Mouse (Mus musculus) small intestine, adult 2 months (tissue): ENCODE measurements around the gene Hist1h2ab. TPM values are rescaled to one million over a fixed set of nuclear protein-coding genes. Genes with fewer than 3 reads are reported as not detected.
"Not testable (repeated sequence)": the region's sequence is repeated elsewhere in the genome, so short reads cannot be mapped to it uniquely, and the experiment has no call there.

Experiments
- H3K27ac ChIP-seq: fragments of 200-500 bp; 2 replicates; pipeline ENCODE4 v1.5.1; 2012; ENCODE audit warnings: low read depth, low read length, control low read depth, inconsistent platforms; ENCODE audit not compliant: insufficient read depth
- H3K27me3 ChIP-seq: fragments of 200-500 bp; 2 replicates; pipeline ENCODE4 v1.6.1; 2012; ENCODE audit warnings: mild to moderate bottlenecking, moderate library complexity, low read length, inconsistent platforms; ENCODE audit not compliant: control insufficient read depth, insufficient read depth
- H3K36me3 ChIP-seq: fragments of 200-500 bp; 2 replicates; pipeline ENCODE4 v1.6.1; 2012; ENCODE audit warnings: mild to moderate bottlenecking, low read length, control low read depth, inconsistent platforms; ENCODE audit not compliant: control insufficient read depth, insufficient read depth
- H3K4me1 ChIP-seq: fragments of 200-500 bp; 2 replicates; pipeline ENCODE4 v1.6.1; 2012; ENCODE audit warnings: low read length, inconsistent platforms, mixed read lengths; ENCODE audit not compliant: control insufficient read depth, insufficient read depth, insufficient read length
- H3K4me3 ChIP-seq: fragments of 200-500 bp; 2 replicates; pipeline ENCODE4 v1.5.1; 2012; ENCODE audit warnings: low read depth, mild to moderate bottlenecking, control low read depth, inconsistent platforms, low read length, moderate library complexity
- CTCF ChIP-seq: fragments of 200-500 bp; IDR thresholded peaks from 2 replicates; pipeline ENCODE4 v1.5.1; 2012; ENCODE audit warnings: low read depth, mild to moderate bottlenecking, control low read depth, inconsistent platforms, low read length, moderate library complexity, mixed read lengths; ENCODE audit not compliant: insufficient replicate concordance, insufficient read length; ENCODE audit errors: extremely low read depth
- POLR2A ChIP-seq: fragments of 200-500 bp; IDR thresholded peaks from 2 replicates; pipeline ENCODE4 v1.6.1; 2012; ENCODE audit warnings: low read depth, mild to moderate bottlenecking, control low read depth, inconsistent platforms, low read length, moderate library complexity
- WGBS: fragments of 180-500 bp; shearing (Covaris S2); methylation state at CpG from one replicate; pipeline ENCODE4 v1.1.7; 2018; 5-methylcytosine and 5-hydroxymethylcytosine counted together
- polyA plus RNA-seq: library from polyadenylated mRNA; depleted of rRNA; stranded (reverse); fragments of >200 nt; gene quantifications from 2 replicates; pipeline ENCODE4 v1.2.3, GENCODE M21; 2012

Gene Hist1h2ab
- polyA plus RNA-seq, 1 experiment, result 55.3 TPM

DNA sequence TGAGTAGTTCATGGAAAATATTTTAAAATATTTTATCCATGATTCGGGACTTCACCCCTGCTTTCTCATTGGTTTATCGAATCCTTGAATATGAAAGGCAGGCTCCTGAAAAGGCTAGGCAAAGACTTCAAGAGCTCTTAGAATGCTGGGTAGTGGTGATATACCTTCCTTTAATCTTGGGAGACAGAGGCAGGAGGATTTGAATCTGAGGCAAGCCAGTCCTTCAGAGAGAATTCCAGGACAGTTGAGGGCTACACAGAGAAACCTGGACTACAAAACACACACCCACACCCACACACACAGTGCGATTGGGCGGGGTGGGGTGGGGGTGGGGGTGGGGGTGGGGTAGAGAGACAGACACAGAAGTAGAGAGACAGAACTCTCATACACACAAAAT lies 3.0 kb upstream of the Hist1h2ab start:
- Histone ChIP-seq H3K27ac (no peak overlapping the region), H3K4me3 (no peak overlapping the region), H3K4me1 (peaks cover 3% of the 10 kb centered on the region; the same call in 1 of the 2 replicates), H3K36me3 (no peaks in the 10 kb centered on the region), H3K27me3 (no peaks in the 10 kb centered on the region)
- 11% methylated on average over 4 of the region's 4 CpGs for WGBS
- TF ChIP-seq CTCF, result no peak
- no peak for TF ChIP-seq POLR2A

DNA sequence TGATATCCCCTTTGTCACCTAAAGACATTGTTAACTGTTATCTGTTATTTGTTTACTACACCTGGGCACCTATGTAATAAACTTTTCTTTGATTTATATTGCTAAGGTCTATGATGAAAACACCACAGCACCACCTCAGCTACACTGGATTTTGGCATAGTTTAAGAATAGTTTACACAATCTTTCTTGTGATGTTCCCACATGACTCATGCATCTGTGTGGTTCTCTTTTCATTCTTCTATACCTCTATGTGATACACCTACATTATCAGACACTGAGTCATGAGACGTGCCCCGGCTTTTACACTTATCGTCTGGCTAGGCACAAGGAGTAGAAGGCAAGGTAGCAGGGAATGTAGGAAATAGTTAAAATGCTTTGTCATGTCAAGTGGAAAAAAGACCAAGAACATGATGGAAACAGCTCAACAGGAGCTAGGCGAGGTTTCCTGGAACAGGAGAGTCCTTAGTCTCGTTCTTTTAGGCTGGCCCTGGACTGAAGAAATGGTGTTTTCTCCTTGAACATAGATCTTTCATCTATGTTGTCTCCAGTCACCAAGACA lies 1.3 kb upstream of the Hist1h2ab start:
- Histone ChIP-seq H3K27me3 (no peaks in the 10 kb centered on the region), H3K4me1 (peaks cover 3% of the 10 kb centered on the region; the same call in 1 of the 2 replicates), H3K27ac (no peak overlapping the region), H3K36me3 (no peaks in the 10 kb centered on the region), H3K4me3 (no peak overlapping the region)
- TF ChIP-seq POLR2A (no peak), CTCF (no peak)
- WGBS, result 94% methylated on average over 5 of the region's 5 CpGs

DNA sequence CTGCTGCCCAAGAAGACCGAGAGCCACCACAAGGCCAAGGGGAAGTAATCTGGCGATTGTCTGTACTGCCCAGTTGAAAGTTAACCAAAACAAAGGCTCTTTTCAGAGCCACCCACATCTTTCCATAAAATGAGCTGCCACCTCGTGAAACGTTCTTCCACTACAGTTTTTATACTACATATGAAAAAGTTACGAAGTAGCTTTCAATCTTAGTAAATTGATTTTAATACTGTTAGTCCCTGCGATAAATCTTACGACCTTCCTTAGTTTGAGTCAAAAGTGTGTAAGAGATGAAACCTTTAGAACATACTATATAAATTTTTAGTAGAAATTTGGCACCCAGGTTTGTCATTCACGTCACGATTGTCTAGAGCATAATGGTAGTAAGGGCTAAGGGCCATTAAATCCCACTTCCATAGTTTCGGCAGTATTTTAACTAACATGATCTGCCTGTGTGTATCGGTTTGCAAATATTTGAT lies 591 bp downstream of the Hist1h2ab start:
- 2% methylated on average over 11 of the region's 11 CpGs for WGBS
- no peak for TF ChIP-seq CTCF
- TF ChIP-seq POLR2A, result no peak
- Histone ChIP-seq H3K4me3 (peak overlapping the region; percentile 61), H3K27me3 (no peaks in the 10 kb centered on the region), H3K36me3 (no peaks in the 10 kb centered on the region), H3K27ac (peak overlapping the region; percentile 97), H3K4me1 (peaks cover 3% of the 10 kb centered on the region; the same call in 1 of the 2 replicates)

DNA sequence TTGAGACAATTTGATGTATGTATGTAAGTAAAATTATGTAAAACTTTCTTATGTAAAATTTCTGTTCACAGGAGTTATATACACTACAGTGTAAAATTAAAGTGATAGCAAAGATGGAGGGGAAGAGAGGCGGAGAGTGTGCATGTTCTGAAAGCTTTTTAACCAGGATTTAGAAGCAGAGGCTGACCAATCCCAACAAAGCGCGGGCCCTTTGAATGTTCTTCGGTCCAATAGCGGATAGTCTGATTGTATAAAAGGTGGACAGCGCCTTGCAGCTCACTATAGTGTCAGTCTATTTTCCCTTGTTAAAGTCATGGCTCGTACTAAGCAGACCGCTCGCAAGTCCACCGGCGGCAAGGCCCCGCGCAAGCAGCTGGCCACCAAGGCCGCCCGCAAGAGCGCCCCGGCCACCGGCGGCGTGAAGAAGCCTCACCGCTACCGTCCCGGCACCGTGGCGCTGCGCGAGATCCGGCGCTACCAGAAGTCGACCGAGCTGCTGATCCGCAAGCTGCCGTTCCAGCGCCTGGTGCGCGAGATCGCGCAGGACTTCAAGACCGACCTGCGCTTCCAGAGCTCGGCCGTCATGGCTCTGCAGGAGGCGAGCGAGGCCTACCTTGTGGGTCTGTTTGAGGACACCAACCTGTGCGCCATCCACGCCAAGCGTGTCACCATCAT lies 1.3 kb downstream of the Hist1h2ab start, which contains the start of gene Hist1h3b:
TSS of gene Hist1h3b (plus strand) at position 201 of the 675 bp plus-strand sequence.
- H3K4me1 ChIP-seq, H3K36me3 ChIP-seq, H3K27me3 ChIP-seq: not testable (repeated sequence)
- under 1% methylated on average over 20 of the region's 47 CpGs for WGBS
- Histone ChIP-seq H3K27ac (peak within 1 kb of the TSS; percentile 97), H3K4me3 (peak within 1 kb of the TSS; percentile 61)

DNA sequence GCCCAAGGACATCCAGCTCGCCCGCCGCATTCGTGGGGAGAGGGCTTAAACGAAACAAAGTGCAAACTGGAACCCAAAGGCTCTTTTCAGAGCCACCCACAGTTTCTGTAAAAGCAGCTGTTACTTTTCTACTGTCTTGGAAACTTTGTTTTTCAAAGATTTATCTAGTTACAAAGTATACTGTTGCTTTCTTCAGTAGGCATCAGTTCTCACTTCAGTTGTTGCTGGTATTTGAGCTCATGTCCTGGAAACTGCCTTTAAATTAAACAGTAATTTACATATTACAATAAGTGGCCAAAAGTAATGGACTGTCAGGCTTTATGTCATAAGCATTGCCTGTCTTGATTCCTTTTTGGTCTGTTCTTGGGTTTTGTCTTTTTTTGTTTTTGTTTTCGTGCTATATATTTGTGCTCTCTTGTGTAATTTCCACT lies 1.8 kb downstream of the Hist1h2ab start:
- TF ChIP-seq CTCF (no peak), POLR2A (no peak)
- H3K36me3 ChIP-seq, result no peaks in the 10 kb centered on the region
- H3K4me1 ChIP-seq, result peaks cover 5% of the 10 kb centered on the region; the same call in 1 of the 2 replicates
- peak overlapping the region; percentile 39 for H3K4me3 ChIP-seq
- H3K27ac ChIP-seq, result no peak overlapping the region
- no peaks in the 10 kb centered on the region for H3K27me3 ChIP-seq
- 12% methylated on average over 6 of the region's 6 CpGs for WGBS

DNA sequence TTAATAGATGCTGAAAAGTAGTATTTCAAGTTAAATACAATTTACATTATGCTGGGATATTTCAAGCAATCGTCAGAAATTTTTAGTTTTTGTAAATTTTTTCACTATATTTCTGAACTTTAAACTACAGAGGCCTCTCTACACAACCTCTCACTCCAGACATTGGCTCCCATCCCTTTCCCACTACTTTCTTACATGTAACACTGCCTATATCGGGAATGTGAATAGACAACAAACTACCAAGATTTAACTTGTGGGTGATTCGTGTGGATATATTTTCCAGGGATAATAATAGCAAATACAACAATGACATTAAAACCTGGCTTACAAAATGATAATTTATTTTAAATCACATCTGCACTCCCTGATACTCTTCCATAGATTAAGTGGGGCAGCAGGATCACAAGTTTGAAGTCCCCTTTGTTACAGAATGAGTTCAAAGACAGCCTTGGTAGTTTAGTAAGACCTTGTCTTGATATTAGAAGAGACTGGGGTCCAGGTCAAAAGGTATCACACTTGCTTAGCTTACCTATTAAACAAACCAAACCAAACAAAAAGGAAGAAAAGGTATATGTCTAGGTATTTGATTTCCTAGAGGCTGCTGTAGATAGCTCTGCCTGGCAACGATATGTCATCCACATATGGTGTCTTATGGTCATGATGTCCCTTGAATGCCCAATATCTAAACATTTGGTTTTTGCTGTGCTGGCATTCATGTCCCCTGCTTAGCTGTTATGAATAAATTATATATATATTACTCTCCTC lies 2.6 kb downstream of the Hist1h2ab start:
- peaks cover 5% of the 10 kb centered on the region; the same call in 1 of the 2 replicates for H3K4me1 ChIP-seq
- H3K4me3 ChIP-seq, result no peak overlapping the region
- WGBS, result 57% methylated on average over 4 of the region's 4 CpGs
- no peaks in the 10 kb centered on the region for H3K27me3 ChIP-seq
- TF ChIP-seq CTCF (no peak), POLR2A (no peak)
- no peak overlapping the region for H3K27ac ChIP-seq
- no peaks in the 10 kb centered on the region for H3K36me3 ChIP-seq

DNA sequence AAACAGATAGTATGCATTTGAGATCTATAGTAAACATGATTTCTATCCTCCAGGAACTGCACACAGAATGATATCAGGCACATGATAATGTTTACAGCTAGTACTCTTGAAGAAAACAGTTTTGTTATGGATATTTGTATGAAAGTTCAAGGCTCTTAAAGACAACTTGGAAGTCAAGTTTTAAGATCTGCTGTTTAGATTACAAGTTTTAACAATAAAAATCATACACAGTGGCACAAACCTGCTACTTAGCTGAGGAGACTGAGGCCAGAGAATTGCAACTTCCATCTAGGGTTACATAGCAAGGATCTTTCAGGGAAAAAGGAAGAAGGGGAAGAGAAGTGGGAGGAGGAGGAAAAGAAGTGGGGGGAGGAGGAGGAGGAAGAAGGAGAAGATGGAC lies 4.1 kb downstream of the Hist1h2ab start:
- Histone ChIP-seq H3K27me3 (no peaks in the 10 kb centered on the region), H3K4me1 (peaks cover 7% of the 10 kb centered on the region; the same call in 1 of the 2 replicates), H3K4me3 (no peak overlapping the region), H3K27ac (no peak overlapping the region), H3K36me3 (no peaks in the 10 kb centered on the region)
- TF ChIP-seq POLR2A (no peak), CTCF (no peak)
